Mouse (Mus musculus): ENCODE measurements around the gene Slc8a2. TPM values are rescaled to one million over a fixed set of nuclear protein-coding genes. Genes with fewer than 3 reads are reported as not detected.

Gene Slc8a2
- polyA plus RNA-seq, 1 experiment from 2014 or later = 0.25 TPM

GRCm38 (mm10) chr7:16208781-16209665 is 79.4 kb downstream of the Slc8a2 start:
- 90% methylated on average over 21 of the region's 21 CpGs for WGBS
- H3K27me3 ChIP-seq (ENCODE audit: low read depth, poor library complexity, severe bottlenecking) = no peaks in the 10 kb centered on the region
- H3K4me1 ChIP-seq = no peaks in the 10 kb centered on the region
- H3K9me3 ChIP-seq (replicated peaks) = no peaks in the 10 kb centered on the region
- no peak overlapping the region for H3K27ac ChIP-seq (replicated peaks)
- peaks cover 96% of the 10 kb centered on the region for H3K36me3 ChIP-seq
- no peak for DNase-seq (ENCODE audit: low spot score)
- no peak overlapping the region for H3K4me3 ChIP-seq

Other genes with a start within 250 kb of the Slc8a2 start
- 0.15 and 0.53 TPM in 2 replicates for gene Crx, start 249.9 kb upstream of the Slc8a2 start, polyA plus RNA-seq (2016; fragmentation: Nextera tagmentation; extraction: Ambion mirVana)
- not detected in 2 replicates for gene Crxos, start 247.2 kb upstream of the Slc8a2 start, polyA plus RNA-seq (2016; fragmentation: Nextera tagmentation; extraction: Ambion mirVana)
- 864 and 990 TPM in 2 replicates for gene Selenow, start 207.4 kb upstream of the Slc8a2 start, polyA plus RNA-seq (2016; fragmentation: Nextera tagmentation; extraction: Ambion mirVana)
- gene Nop53, start 183.8 kb upstream of the Slc8a2 start, polyA plus RNA-seq (2016; fragmentation: Nextera tagmentation; extraction: Ambion mirVana) = 181 and 183 TPM in 2 replicates
- gene Ehd2, start 162.3 kb upstream of the Slc8a2 start, polyA plus RNA-seq (2016; fragmentation: Nextera tagmentation; extraction: Ambion mirVana) = 12.5 and 13.6 TPM in 2 replicates
- gene Bicra, start 81.9 kb upstream of the Slc8a2 start, polyA plus RNA-seq (2016; fragmentation: Nextera tagmentation; extraction: Ambion mirVana) = 6.9 and 8.2 TPM in 2 replicates
- not detected in 2 replicates for gene Zfp541, start 68.0 kb upstream of the Slc8a2 start, polyA plus RNA-seq (2016; fragmentation: Nextera tagmentation; extraction: Ambion mirVana)
- 187 and 188 TPM in 2 replicates for gene Napa, start 31.4 kb upstream of the Slc8a2 start, polyA plus RNA-seq (2016; fragmentation: Nextera tagmentation; extraction: Ambion mirVana)
- 28.8 and 30.6 TPM in 2 replicates for gene Kptn, start 9.9 kb upstream of the Slc8a2 start, polyA plus RNA-seq (2016; fragmentation: Nextera tagmentation; extraction: Ambion mirVana)
- 80.7 and 99.3 TPM in 2 replicates for gene Meis3, start 45.3 kb downstream of the Slc8a2 start, polyA plus RNA-seq (2016; fragmentation: Nextera tagmentation; extraction: Ambion mirVana)
- gene Dhx34, start 92.2 kb downstream of the Slc8a2 start, polyA plus RNA-seq (2016; fragmentation: Nextera tagmentation; extraction: Ambion mirVana) = 19.9 and 20.2 TPM in 2 replicates
- gene C5ar2, start 114.3 kb downstream of the Slc8a2 start, polyA plus RNA-seq (2016; fragmentation: Nextera tagmentation; extraction: Ambion mirVana) = 0.04 and 0.10 TPM in 2 replicates
- 0.86 and 1.4 TPM in 2 replicates for gene C5ar1, start 129.7 kb downstream of the Slc8a2 start, polyA plus RNA-seq (2016; fragmentation: Nextera tagmentation; extraction: Ambion mirVana)
- gene Inafm1, start 143.8 kb downstream of the Slc8a2 start, polyA plus RNA-seq (2016; fragmentation: Nextera tagmentation; extraction: Ambion mirVana) = 6.3 and 10.0 TPM in 2 replicates
- 24.6 and 34.1 TPM in 2 replicates for gene Ccdc9, start 157.0 kb downstream of the Slc8a2 start, polyA plus RNA-seq (2016; fragmentation: Nextera tagmentation; extraction: Ambion mirVana)
- gene Bbc3, start 178.6 kb downstream of the Slc8a2 start, polyA plus RNA-seq (2016; fragmentation: Nextera tagmentation; extraction: Ambion mirVana) = 14.4 and 17.1 TPM in 2 replicates